Comparison of ENCODE assay signal across 11 mouse cellular contexts in the genomic region with DNA sequence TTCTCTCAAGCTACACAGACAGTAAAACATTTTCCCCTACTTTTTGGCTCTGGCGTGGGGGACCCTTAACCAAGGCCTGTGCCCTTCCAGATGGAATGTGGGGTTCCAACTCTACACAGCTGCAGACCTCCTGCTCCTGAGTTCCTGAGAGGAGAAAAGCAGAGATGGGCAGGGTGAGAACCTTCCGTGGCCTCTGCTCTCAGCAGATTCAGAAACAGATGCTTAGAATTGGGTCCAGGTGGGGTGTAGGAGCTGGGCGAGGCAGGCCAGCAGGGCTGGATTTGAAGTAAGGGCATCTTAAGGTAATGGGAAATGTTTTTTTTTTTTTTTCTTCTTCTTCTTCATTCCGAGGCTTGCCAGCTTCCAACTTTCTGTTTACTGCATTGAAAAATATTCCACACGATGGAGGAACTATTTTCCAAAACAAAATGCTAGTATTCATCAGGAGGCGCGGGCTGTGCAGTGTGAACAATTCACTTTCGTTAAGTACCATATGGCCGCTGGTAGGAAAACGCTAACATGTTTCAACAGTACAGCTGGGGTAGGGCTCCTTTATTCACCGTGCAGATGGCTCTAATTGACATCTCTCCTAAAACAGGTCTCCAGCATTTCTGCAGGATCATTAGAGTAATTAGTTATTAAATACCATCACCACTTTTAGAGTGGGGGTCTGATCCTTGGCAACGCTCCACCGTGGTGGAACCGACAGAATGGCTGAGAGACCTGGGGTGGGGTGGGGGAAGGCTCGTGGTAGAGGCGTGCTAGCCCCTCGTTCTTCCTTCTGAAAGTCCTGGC.
DNase-seq lines count a peak whose midpoint lies in the region; ATAC-seq and TF ChIP-seq lines count a peak whose summit lies in the region.
"Had no signal": no experiment of that assay in that cellular context is flagged by ENCODE, and none has a peak within 500 bp of the region (broad histone marks: within the 10 kb centered on the region; RNA-seq: fewer than 3 reads in every experiment).

No protein-coding gene starts in this region.

- H3K27ac ChIP-seq in forebrain, embryonic 12.5 days: peak overlapping the region; percentile 71
- H3K27ac ChIP-seq in hindbrain, postnatal 0 days: no peak overlapping the region
- no peak overlapping the region for H3K27ac ChIP-seq in midbrain, postnatal 0 days (ENCODE audit: low read depth, low read length)
- H3K27ac ChIP-seq: liver, embryonic 15.5 days had no signal

- H3K4me1 ChIP-seq in forebrain, embryonic 12.5 days: peaks cover 34% of the 10 kb centered on the region
- peaks cover 17% of the 10 kb centered on the region for H3K4me1 ChIP-seq in hindbrain, postnatal 0 days (ENCODE audit: insufficient read depth, low read length)
- no peaks in the 10 kb centered on the region for H3K4me1 ChIP-seq in midbrain, postnatal 0 days (ENCODE audit: insufficient read depth, low read length)
- H3K4me1 ChIP-seq: liver, embryonic 15.5 days had no signal

- TF ChIP-seq CTCF in hindbrain, postnatal 0 days (IDR thresholded peaks at IDR 0.05; ENCODE audit: low read depth): no peak
- no peak for TF ChIP-seq CTCF in midbrain, postnatal 0 days (IDR thresholded peaks at IDR 0.05)

- H3K27me3 ChIP-seq in forebrain, embryonic 12.5 days: no peaks in the 10 kb centered on the region
- no peaks in the 10 kb centered on the region for H3K27me3 ChIP-seq in hindbrain, postnatal 0 days (ENCODE audit: insufficient read depth, low read length)
- no peaks in the 10 kb centered on the region for H3K27me3 ChIP-seq in midbrain, postnatal 0 days (ENCODE audit: insufficient read depth, low read length)
- H3K27me3 ChIP-seq: liver, embryonic 15.5 days had no signal

- H3K36me3 ChIP-seq in forebrain, embryonic 12.5 days (replicated peaks): no peaks in the 10 kb centered on the region
- H3K36me3 ChIP-seq in hindbrain, postnatal 0 days (ENCODE audit: insufficient read depth, low read length): no peaks in the 10 kb centered on the region
- H3K36me3 ChIP-seq in midbrain, postnatal 0 days (ENCODE audit: insufficient read depth, low read length): no peaks in the 10 kb centered on the region
- H3K36me3 ChIP-seq: G1E; liver, embryonic 15.5 days had no signal

- no peak overlapping the region for H3K4me2 ChIP-seq in forebrain, embryonic 12.5 days
- no peak overlapping the region for H3K4me2 ChIP-seq in hindbrain, postnatal 0 days (ENCODE audit: low read depth, low read length)
- H3K4me2 ChIP-seq in midbrain, postnatal 0 days (ENCODE audit: low read depth, low read length, poor library complexity, severe bottlenecking): no peak overlapping the region
- H3K4me2 ChIP-seq: liver, embryonic 15.5 days had no signal

- H3K9me3 ChIP-seq in forebrain, embryonic 12.5 days: no peaks in the 10 kb centered on the region
- H3K9me3 ChIP-seq in hindbrain, postnatal 0 days (ENCODE audit: low read length): no peaks in the 10 kb centered on the region
- H3K9me3 ChIP-seq in midbrain, postnatal 0 days (ENCODE audit: low read length): no peaks in the 10 kb centered on the region
- H3K9me3 ChIP-seq: liver, embryonic 15.5 days had no signal

- no peak overlapping the region for H3K4me3 ChIP-seq in forebrain, embryonic 12.5 days (replicated peaks)
- H3K4me3 ChIP-seq in hindbrain, postnatal 0 days (ENCODE audit: low read length): no peak overlapping the region
- H3K4me3 ChIP-seq in midbrain, postnatal 0 days (ENCODE audit: low read depth, low read length): no peak overlapping the region
- H3K4me3 ChIP-seq: liver, embryonic 15.5 days had no signal

- DNase-seq in embryo, embryonic 11 days: peak; percentile 50
- no peak for DNase-seq in embryo, embryonic 9.5 days (ENCODE audit: extremely low spot score)
- DNase-seq in hindbrain, postnatal 0 days (ENCODE audit: low spot score): peak; percentile 46
- peak; percentile 47 for DNase-seq in midbrain, postnatal 0 days (ENCODE audit: low spot score)
- DNase-seq in kidney, adult 18-20 months: no peak
- no peak for DNase-seq in Muller cell, postnatal 12 days (ENCODE audit: inconsistent ontology term)
- DNase-seq: cerebellum, adult 9-10 months had no signal

- 33% methylated on average over 17 of the region's 17 CpGs for whole genome bisulfite sequencing in forebrain, embryonic 12.5 days
- 49% methylated on average over 17 of the region's 17 CpGs for WGBS in hindbrain, postnatal 0 days
- WGBS in midbrain, postnatal 0 days: 66% methylated on average over 17 of the region's 17 CpGs

- ATAC-seq in forebrain, embryonic 12.5 days (ENCODE audit: low FRiP score): peak; percentile 77
- no peak; the same call in 1 of the 2 replicates for ATAC-seq in hindbrain, postnatal 0 days
- ATAC-seq in midbrain, postnatal 0 days (ENCODE audit: low FRiP score): no peak
- ATAC-seq in megakaryocyte progenitor cell, adult 5-6 weeks (replicated peaks; ENCODE audit: poor library complexity): no peak

- no peak overlapping the region for H3K9ac ChIP-seq in forebrain, embryonic 12.5 days
- H3K9ac ChIP-seq in hindbrain, postnatal 0 days (replicated peaks; ENCODE audit: low read length): no peak overlapping the region
- no peak overlapping the region for H3K9ac ChIP-seq in midbrain, postnatal 0 days (replicated peaks; ENCODE audit: low read length, poor library complexity, severe bottlenecking)
- H3K9ac ChIP-seq: liver, embryonic 15.5 days had no signal

Comparison
In these comparisons a context has a peak if more than half of its experiments do, and no peak if none do; other contexts are left out.
1. DNase-seq: peak in embryo, embryonic 11 days (single experiment), hindbrain, postnatal 0 days (single experiment) and midbrain, postnatal 0 days (single experiment); none in embryo, embryonic 9.5 days (single experiment), kidney, adult 18-20 months (single experiment) and Muller cell, postnatal 12 days (single experiment).